Mouse (Mus musculus) stomach, postnatal 0 days (tissue): ENCODE results near the gene Naa38. TPM values are rescaled to one million over a fixed set of nuclear protein-coding genes. Genes with fewer than 3 reads are reported as not detected.
A peak's percentile ranks its signal among the peaks of the same experiment; 100 is the strongest.

Source experiments
- ATAC-seq: fragments of 200-750 bp; cut with Nextera tagmentation; 2 replicates; pipeline ENCODE4 v1.8.0; 2017; ENCODE audit not compliant: low FRiP score, low TSS enrichment
- DNase-seq: peaks from one replicate; pipeline ENCODE4 v3.0.0-alpha.2; 2016; ENCODE audit warnings: low spot score
- H3K27ac ChIP-seq: fragments of 300-500 bp; sonication (generic); replicated peaks from 2 replicates; pipeline ENCODE4 v1.5.1; 2014; ENCODE audit warnings: mild to moderate bottlenecking, control low read depth
- H3K27me3 ChIP-seq: fragments of 300-500 bp; sonication (generic); 2 replicates; pipeline ENCODE4 v1.6.1; 2014; ENCODE audit warnings: low read length; ENCODE audit not compliant: control insufficient read depth, insufficient read depth
- H3K36me3 ChIP-seq: fragments of 300-500 bp; sonication (generic); 2 replicates; pipeline ENCODE4 v1.6.1; 2014; ENCODE audit warnings: low read length, mixed read lengths; ENCODE audit not compliant: control insufficient read depth, insufficient read depth
- H3K4me1 ChIP-seq: fragments of 300-500 bp; sonication (generic); replicated peaks from 2 replicates; pipeline ENCODE4 v1.6.1; 2014; ENCODE audit warnings: antibody characterized with exemption; ENCODE audit not compliant: control insufficient read depth, insufficient read depth
- H3K4me2 ChIP-seq: fragments of 300-500 bp; sonication (generic); replicated peaks from 2 replicates; pipeline ENCODE4 v1.6.1; 2014; ENCODE audit warnings: low read depth, mild to moderate bottlenecking, control low read depth, moderate library complexity
- H3K4me3 ChIP-seq: fragments of 300-500 bp; sonication (generic); 2 replicates; pipeline ENCODE4 v1.5.1; 2014; ENCODE audit warnings: low read depth, low read length, control low read depth
- H3K9ac ChIP-seq: fragments of 300-500 bp; sonication (generic); 2 replicates; pipeline ENCODE4 v1.6.1; 2014; ENCODE audit warnings: mild to moderate bottlenecking, low read length, control low read depth, mixed read lengths
- H3K9me3 ChIP-seq: fragments of 300-500 bp; sonication (generic); 2 replicates; pipeline ENCODE4 v1.6.1; 2016; ENCODE audit warnings: low read length; ENCODE audit not compliant: control insufficient read depth
- CTCF ChIP-seq: IDR thresholded peaks from 2 replicates; pipeline ENCODE4 v1.5.1; 2016; ENCODE audit warnings: antibody characterized with exemption, low read depth, mild to moderate bottlenecking, moderate library complexity
- EP300 ChIP-seq: optimal IDR thresholded peaks from 2 replicates; pipeline ENCODE3; 2016; ENCODE audit warnings: antibody characterized with exemption
- WGBS: fragments of 180-500 bp; shearing (Covaris S2); extraction: QIAGEN DNeasy Blood & Tissue Kit; methylation state at CpG from one replicate; pipeline ENCODE4 v1.1.7; 2014; 5-methylcytosine and 5-hydroxymethylcytosine counted together
- polyA plus RNA-seq: library from polyadenylated mRNA; unstranded; fragments of >200 nt; fragmentation: Nextera tagmentation; extraction: Ambion mirVana; gene quantifications from 2 replicates; pipeline ENCODE4 v1.2.1, GENCODE M21; 2015

Naa38 gene
- polyA plus RNA-seq, 1 experiment from 2014 or later: 170 TPM

DNA sequence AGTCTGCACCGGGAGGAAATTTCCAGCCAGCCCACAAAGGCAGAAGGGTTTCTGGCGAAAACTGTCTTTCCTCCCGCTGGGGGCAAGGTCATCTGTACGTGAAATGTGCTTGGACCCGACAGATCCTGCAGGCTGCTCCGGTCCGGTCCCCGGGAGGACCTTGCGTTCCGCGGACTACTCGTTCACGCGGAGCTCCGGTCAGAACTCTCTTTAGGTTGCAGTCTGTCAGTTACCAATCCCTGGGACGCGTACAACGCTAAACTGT, 14.7 kb downstream of the Naa38 start:
- WGBS: under 1% methylated on average over 18 of the region's 18 CpGs
- Histone ChIP-seq H3K4me1 (peaks cover 21% of the 10 kb centered on the region), H3K27me3 (no peaks in the 10 kb centered on the region), H3K9ac (peak overlapping the region; percentile 84), H3K4me3 (peak overlapping the region; percentile 73), H3K4me2 (peak overlapping the region; percentile 95), H3K36me3 (peaks cover 25% of the 10 kb centered on the region), H3K27ac (peak overlapping the region; percentile 99), H3K9me3 (no peaks in the 10 kb centered on the region)
- no peak for DNase-seq
- no peak for ATAC-seq
- TF ChIP-seq EP300: no peak
- TF ChIP-seq CTCF: no peak

DNA sequence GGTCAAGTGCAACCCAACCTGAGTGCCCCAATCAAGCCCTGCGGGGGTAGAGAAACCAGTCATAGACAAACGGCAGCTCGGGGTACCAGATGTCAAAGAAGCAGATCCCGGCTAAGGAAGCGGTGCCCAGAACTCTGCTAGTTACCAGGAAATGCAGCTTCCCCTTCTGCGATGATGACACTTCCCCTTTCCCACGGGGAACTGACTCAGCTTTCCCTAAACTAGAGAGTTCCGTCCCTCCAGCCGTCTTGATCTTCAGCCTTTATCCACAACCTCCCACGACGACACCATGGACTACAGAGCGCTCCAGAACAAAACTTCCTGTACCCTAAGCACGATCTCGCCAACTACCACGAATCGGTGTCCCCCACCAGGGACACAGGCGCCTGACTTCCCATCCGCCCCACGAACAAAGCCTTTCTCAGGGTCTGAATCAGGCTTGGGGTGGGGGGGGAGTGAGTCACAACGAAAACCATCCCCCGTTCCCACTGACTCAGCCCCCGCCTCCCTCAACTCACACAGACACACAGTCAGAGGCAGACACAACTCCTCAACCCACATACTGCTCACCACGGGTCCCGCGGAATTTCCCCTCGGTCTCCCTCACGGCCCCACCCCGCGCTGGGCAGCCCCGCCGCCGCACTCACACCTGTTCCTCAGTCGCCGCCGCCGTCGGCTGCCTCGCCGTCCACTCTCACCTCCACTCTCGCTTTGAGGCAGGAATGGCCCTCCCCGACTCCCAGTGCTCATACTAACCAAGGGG, 15.2 kb downstream of the Naa38 start:
- Histone ChIP-seq H3K27me3 (no peaks in the 10 kb centered on the region), H3K4me1 (peaks cover 21% of the 10 kb centered on the region), H3K4me2 (peak overlapping the region; percentile 95), H3K27ac (peak overlapping the region; percentile 99), H3K9me3 (no peaks in the 10 kb centered on the region), H3K9ac (peak overlapping the region; percentile 84), H3K4me3 (peak overlapping the region; percentile 73), H3K36me3 (peaks cover 20% of the 10 kb centered on the region)
- under 1% methylated on average over 38 of the region's 41 CpGs for WGBS
- TF ChIP-seq CTCF: no peak
- TF ChIP-seq EP300: peak; percentile 22
- ATAC-seq: peak; percentile 19
- DNase-seq: peak; percentile 76

DNA sequence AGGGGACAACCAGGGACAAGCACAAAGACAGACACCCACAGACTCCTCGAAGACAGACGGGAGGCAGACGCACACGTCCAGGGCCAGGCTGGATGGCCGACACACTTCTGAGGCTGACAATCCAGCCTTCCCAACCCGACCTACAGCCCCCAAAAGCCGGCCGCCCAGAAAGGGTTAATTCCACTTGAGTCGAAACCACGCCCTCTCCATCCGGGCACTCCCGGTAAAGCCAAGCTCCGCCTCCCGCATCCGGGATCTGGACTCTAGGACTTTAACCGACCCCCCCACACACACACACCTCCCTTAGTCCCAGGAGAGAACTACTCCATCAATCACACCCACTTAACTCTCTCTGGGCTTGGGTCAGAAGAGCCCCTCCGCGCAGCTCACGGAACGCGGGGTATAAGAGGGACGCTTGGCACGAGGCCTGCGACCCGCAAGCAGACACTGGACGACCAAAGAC, 15.8 kb downstream of the Naa38 start:
- H3K4me3 ChIP-seq: peak overlapping the region; percentile 73
- H3K4me1 ChIP-seq: peaks cover 21% of the 10 kb centered on the region
- no peaks in the 10 kb centered on the region for H3K9me3 ChIP-seq
- H3K27ac ChIP-seq: peak overlapping the region; percentile 99
- ATAC-seq (peak; percentile 63), DNase-seq (peak; percentile 98)
- peak overlapping the region; percentile 84 for H3K9ac ChIP-seq
- peaks cover 14% of the 10 kb centered on the region for H3K36me3 ChIP-seq
- 0% methylated on average over 26 of the region's 26 CpGs for WGBS
- TF ChIP-seq CTCF: no peak
- peak; percentile 75 for TF ChIP-seq EP300
- no peaks in the 10 kb centered on the region for H3K27me3 ChIP-seq
- peak overlapping the region; percentile 95 for H3K4me2 ChIP-seq

DNA sequence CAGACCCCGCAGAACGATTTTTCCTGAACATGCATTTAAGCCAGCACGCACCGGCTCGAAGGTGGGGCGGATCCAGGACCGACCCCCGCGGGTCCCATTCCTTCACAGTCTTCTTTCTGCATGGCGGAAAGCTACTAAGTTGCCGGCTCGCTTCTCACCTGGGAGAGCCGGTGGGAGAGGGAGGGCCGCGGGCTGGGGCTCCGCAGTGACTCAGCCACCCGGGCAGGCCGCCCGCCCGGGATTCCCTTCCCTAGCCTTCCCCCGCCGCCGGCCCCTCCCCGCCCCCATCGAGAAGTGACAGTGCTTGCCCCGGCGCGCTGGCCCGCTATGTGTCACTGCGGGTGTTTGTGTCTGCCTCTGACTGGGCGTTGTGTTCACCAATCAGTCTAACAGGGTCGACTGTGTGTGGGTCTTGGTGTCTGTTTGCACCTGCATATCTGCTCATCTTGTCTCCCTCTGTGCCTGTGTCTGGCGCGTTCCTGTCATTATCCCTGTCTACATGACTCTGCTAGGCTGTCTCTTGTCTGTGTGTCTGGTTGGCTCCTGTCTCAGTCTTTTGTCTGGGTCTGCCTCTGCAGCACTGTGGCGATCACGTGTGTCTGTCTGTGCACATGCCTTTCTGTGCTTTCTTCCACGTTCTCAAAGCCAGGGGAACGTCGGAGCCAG, 16.4 kb downstream of the Naa38 start:
- Histone ChIP-seq H3K4me1 (peaks cover 21% of the 10 kb centered on the region), H3K27ac (peak overlapping the region; percentile 99), H3K27me3 (no peaks in the 10 kb centered on the region), H3K4me2 (peak overlapping the region; percentile 95), H3K36me3 (peaks cover 9% of the 10 kb centered on the region), H3K9ac (peak overlapping the region; percentile 84), H3K4me3 (peak overlapping the region; percentile 73), H3K9me3 (no peaks in the 10 kb centered on the region)
- peak; percentile 91 for DNase-seq
- WGBS: under 1% methylated on average over 39 of the region's 39 CpGs
- ATAC-seq: peak; percentile 20
- TF ChIP-seq CTCF (no peak), EP300 (no peak)

DNA sequence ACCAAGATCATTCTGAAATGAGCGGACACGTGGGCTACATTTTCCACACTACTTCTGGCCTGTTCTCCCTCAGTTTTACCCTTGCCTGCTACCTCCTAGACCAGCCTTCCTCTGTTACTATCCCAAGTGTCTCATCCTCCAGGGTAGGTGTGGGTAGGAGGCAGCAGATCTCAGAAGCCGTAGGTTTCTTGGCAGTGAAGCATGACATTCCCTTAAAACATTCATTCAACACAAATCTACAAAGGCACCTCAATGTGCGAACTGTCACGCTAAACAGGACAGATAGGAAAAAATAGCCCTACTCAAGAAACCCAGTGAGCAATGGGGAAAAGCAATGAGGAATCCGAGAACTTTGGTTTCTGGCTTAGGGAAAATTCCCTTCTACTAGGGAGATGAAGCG, 17.3 kb downstream of the Naa38 start:
- Histone ChIP-seq H3K4me3 (no peak overlapping the region), H3K9me3 (no peaks in the 10 kb centered on the region), H3K27me3 (no peaks in the 10 kb centered on the region), H3K9ac (0 out of 2 replicates have a peak overlapping the region, but pooled peaks have one; percentile 8), H3K27ac (0 out of 2 replicates have a peak overlapping the region, but pooled peaks have one; percentile 18), H3K4me1 (peaks cover 24% of the 10 kb centered on the region), H3K4me2 (peak overlapping the region; percentile 14; the same call in 1 of the 2 replicates), H3K36me3 (peaks cover 2% of the 10 kb centered on the region; the same call in 1 of the 2 replicates)
- TF ChIP-seq EP300: no peak
- TF ChIP-seq CTCF: no peak
- DNase-seq: no peak
- ATAC-seq: no peak
- WGBS: 46% methylated on average over 7 of the region's 7 CpGs
